Mouse (Mus musculus) ES-Bruce4 (cell line): ENCODE measurements around the gene Cd86.

ENCODE experiments used
- CTCF ChIP-seq: IDR thresholded peaks from one replicate; pipeline ENCODE4 v1.8.1; 2011; ENCODE audit warnings: low read depth, low read length
- POLR2A ChIP-seq: IDR thresholded peaks from one replicate; pipeline ENCODE4 v1.8.1; 2011; ENCODE audit warnings: low read length; ENCODE audit not compliant: insufficient read depth

DNA sequence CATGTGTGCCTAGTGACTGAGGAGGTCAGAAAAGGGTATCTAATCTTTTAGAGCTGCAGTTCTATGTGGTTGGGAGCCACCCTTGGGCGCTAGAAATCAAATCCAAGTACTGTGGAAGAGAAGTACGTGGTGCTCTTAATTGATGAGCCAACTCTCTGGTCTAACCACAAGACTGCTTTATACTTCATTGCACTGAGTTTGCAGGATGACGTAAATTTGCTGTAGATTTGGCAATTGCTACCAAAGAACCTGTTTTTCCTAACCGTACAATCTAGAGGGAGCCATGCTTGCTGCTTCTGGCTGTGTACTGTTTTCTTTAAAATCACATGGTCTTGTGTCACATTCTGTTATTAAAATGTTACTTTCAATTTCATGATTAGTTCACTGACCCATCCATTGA, 10.0 kb downstream of the Cd86 start:
- no peak for TF ChIP-seq POLR2A
- no peak for TF ChIP-seq CTCF
